Mouse (Mus musculus): ENCODE data around the gene Arl5a.

DNA sequence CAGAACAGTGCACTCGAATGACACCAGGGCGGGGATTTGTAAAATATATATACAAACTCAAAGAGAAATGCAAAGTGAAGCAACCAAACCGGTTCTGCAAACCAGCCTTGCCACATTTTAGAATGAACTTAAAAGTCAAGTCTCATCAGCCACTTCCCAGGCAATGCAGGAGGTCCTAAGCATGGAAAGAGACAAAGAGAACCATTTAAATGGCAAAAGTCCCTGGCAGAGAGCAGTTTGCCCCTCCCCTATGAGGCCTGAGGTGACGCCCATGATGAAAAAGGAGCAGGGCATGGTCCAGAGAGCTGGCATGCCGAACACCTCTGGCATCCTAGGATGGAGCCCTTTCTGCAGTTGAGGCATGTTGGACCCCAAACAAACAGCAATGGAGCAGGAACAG, 17.4 kb upstream of the Arl5a start:
- TF ChIP-seq CTCF (IDR thresholded peaks at IDR 0.05; ENCODE audit: low read depth, low read length) (no peak), POLR2A (IDR thresholded peaks at IDR 0.05; ENCODE audit: borderline replicate concordance, low read depth, low read length) (no peak)

Data from bone marrow macrophage, adult 2 months (primary cell).